Mouse (Mus musculus): ENCODE measurements around the gene Arid2. TPM values are rescaled to one million over a fixed set of nuclear protein-coding genes. Genes with fewer than 3 reads are reported as not detected.

Gene Arid2
- total and polyA plus RNA-seq, 3 experiments, result 8.0 to 21.1 (median 20.1) TPM

GRCm38 (mm10) chr15:96376214-96376613, 88.9 kb downstream of the Arid2 start:
- H3K4me3 ChIP-seq, result no peak overlapping the region
- no peaks in the 10 kb centered on the region for H3K36me3 ChIP-seq (ENCODE audit: control insufficient read depth, insufficient read depth, low read length)
- H3K27ac ChIP-seq, result no peak overlapping the region
- H3K9ac ChIP-seq (ENCODE audit: low read depth, low read length), result no peak overlapping the region
- no peaks in the 10 kb centered on the region for H3K4me1 ChIP-seq (ENCODE audit: control insufficient read depth, insufficient read depth, low read length)
- H3K27me3 ChIP-seq (ENCODE audit: control insufficient read depth, insufficient read depth, low read length), result no peaks in the 10 kb centered on the region
- intact Hi-C loops (cut with DNase I), result loop anchor here (10.0 kb wide), 1 partner anchor 611 kb away; no protein-coding TSS in a partner anchor
- 94% methylated on average over 2 of the region's 2 CpGs for WGBS
- no peak for DNase-seq
- no peak for TF ChIP-seq EP300 (IDR thresholded peaks at IDR 0.05; ENCODE audit: insufficient read depth, low read depth, low read length)
- no peak for TF ChIP-seq POLR2A (IDR thresholded peaks at IDR 0.05; ENCODE audit: insufficient read depth, low read depth, low read length)
- no peak for TF ChIP-seq CTCF (IDR thresholded peaks at IDR 0.05)
- H3K79me2 ChIP-seq (replicated peaks; ENCODE audit: control insufficient read depth, insufficient read depth, low read length), result no peaks in the 10 kb centered on the region

GRCm38 (mm10) chr15:96377263-96377662, 89.9 kb downstream of the Arid2 start:
- H3K9ac ChIP-seq (ENCODE audit: low read depth, low read length), result no peak overlapping the region
- H3K4me3 ChIP-seq, result no peak overlapping the region
- WGBS, result 48% methylated on average over 5 of the region's 5 CpGs
- H3K4me1 ChIP-seq (ENCODE audit: control insufficient read depth, insufficient read depth, low read length), result no peaks in the 10 kb centered on the region
- intact Hi-C loops (cut with DNase I), result loop anchor here (10.0 kb wide), 1 partner anchor 612 kb away; no protein-coding TSS in a partner anchor
- DNase-seq, result peak; percentile 40 to 49
- no peaks in the 10 kb centered on the region for H3K27me3 ChIP-seq (ENCODE audit: control insufficient read depth, insufficient read depth, low read length)
- peak overlapping the region; percentile 17; the same call in 1 of the 2 replicates for H3K27ac ChIP-seq
- no peaks in the 10 kb centered on the region for H3K36me3 ChIP-seq (ENCODE audit: control insufficient read depth, insufficient read depth, low read length)
- no peaks in the 10 kb centered on the region for H3K79me2 ChIP-seq (replicated peaks; ENCODE audit: control insufficient read depth, insufficient read depth, low read length)
- TF ChIP-seq POLR2A (IDR thresholded peaks at IDR 0.05; ENCODE audit: insufficient read depth, low read depth, low read length) (no peak), CTCF (IDR thresholded peaks at IDR 0.05) (no peak), EP300 (IDR thresholded peaks at IDR 0.05; ENCODE audit: insufficient read depth, low read depth, low read length) (no peak)

- intact Hi-C loops (cut with DNase I), result loop anchor here (10.0 kb wide), 1 partner anchor 613 kb away; no protein-coding TSS in a partner anchor
- H3K4me1 ChIP-seq (ENCODE audit: control insufficient read depth, insufficient read depth, low read length), result no peaks in the 10 kb centered on the region
- DNase-seq, result peak in 1 of 2 experiments; percentile 36
- H3K79me2 ChIP-seq (replicated peaks; ENCODE audit: control insufficient read depth, insufficient read depth, low read length), result no peaks in the 10 kb centered on the region
- TF ChIP-seq CTCF (IDR thresholded peaks at IDR 0.05) (no peak), POLR2A (IDR thresholded peaks at IDR 0.05; ENCODE audit: insufficient read depth, low read depth, low read length) (no peak), EP300 (IDR thresholded peaks at IDR 0.05; ENCODE audit: insufficient read depth, low read depth, low read length) (no peak)
- peak overlapping the region; percentile 17; the same call in 1 of the 2 replicates for H3K27ac ChIP-seq
- H3K4me3 ChIP-seq, result no peak overlapping the region
- H3K9ac ChIP-seq (ENCODE audit: low read depth, low read length), result no peak overlapping the region
- no peaks in the 10 kb centered on the region for H3K27me3 ChIP-seq (ENCODE audit: control insufficient read depth, insufficient read depth, low read length)
- WGBS, result 65% methylated on average over 7 of the region's 7 CpGs
- H3K36me3 ChIP-seq (ENCODE audit: control insufficient read depth, insufficient read depth, low read length), result no peaks in the 10 kb centered on the region
Measured at GRCm38 (mm10) chr15:96377701-96378100, 90.4 kb downstream of the Arid2 start.

GRCm38 (mm10) chr15:96382223-96382622, 94.9 kb downstream of the Arid2 start:
- no peaks in the 10 kb centered on the region for H3K27me3 ChIP-seq (ENCODE audit: control insufficient read depth, insufficient read depth, low read length)
- H3K36me3 ChIP-seq (ENCODE audit: control insufficient read depth, insufficient read depth, low read length), result no peaks in the 10 kb centered on the region
- no peak overlapping the region for H3K27ac ChIP-seq
- 88% methylated on average over 11 of the region's 11 CpGs for WGBS
- TF ChIP-seq EP300 (IDR thresholded peaks at IDR 0.05; ENCODE audit: insufficient read depth, low read depth, low read length) (no peak), POLR2A (IDR thresholded peaks at IDR 0.05; ENCODE audit: insufficient read depth, low read depth, low read length) (no peak), CTCF (IDR thresholded peaks at IDR 0.05) (no peak)
- no peak for DNase-seq
- H3K4me1 ChIP-seq (ENCODE audit: control insufficient read depth, insufficient read depth, low read length), result no peaks in the 10 kb centered on the region
- H3K79me2 ChIP-seq (replicated peaks; ENCODE audit: control insufficient read depth, insufficient read depth, low read length), result no peaks in the 10 kb centered on the region
- no peak overlapping the region for H3K9ac ChIP-seq (ENCODE audit: low read depth, low read length)
- intact Hi-C loops (cut with DNase I), result no loop called here
- H3K4me3 ChIP-seq, result no peak overlapping the region

- Histone ChIP-seq H3K36me3 (ENCODE audit: control insufficient read depth, insufficient read depth, low read length) (no peaks in the 10 kb centered on the region), H3K79me2 (replicated peaks; ENCODE audit: control insufficient read depth, insufficient read depth, low read length) (no peaks in the 10 kb centered on the region), H3K27ac (no peak overlapping the region), H3K4me3 (no peak overlapping the region), H3K4me1 (ENCODE audit: control insufficient read depth, insufficient read depth, low read length) (no peaks in the 10 kb centered on the region), H3K9ac (ENCODE audit: low read depth, low read length) (no peak overlapping the region), H3K27me3 (ENCODE audit: control insufficient read depth, insufficient read depth, low read length) (no peaks in the 10 kb centered on the region)
- TF ChIP-seq EP300 (IDR thresholded peaks at IDR 0.05; ENCODE audit: insufficient read depth, low read depth, low read length), result no peak
- TF ChIP-seq CTCF (IDR thresholded peaks at IDR 0.05), result no peak
- no peak for TF ChIP-seq POLR2A (IDR thresholded peaks at IDR 0.05; ENCODE audit: insufficient read depth, low read depth, low read length)
- WGBS, result 89% methylated on average over 1 of the region's 1 CpGs
- no peak for DNase-seq
- intact Hi-C loops (cut with DNase I), result no loop called here
Measured at GRCm38 (mm10) chr15:96388565-96388964, 101.2 kb downstream of the Arid2 start.

GRCm38 (mm10) chr15:96392878-96393277, 105.6 kb downstream of the Arid2 start:
- H3K4me3 ChIP-seq, result no peak overlapping the region
- TF ChIP-seq CTCF (IDR thresholded peaks at IDR 0.05), result peak; percentile 36
- no peak for TF ChIP-seq EP300 (IDR thresholded peaks at IDR 0.05; ENCODE audit: insufficient read depth, low read depth, low read length)
- TF ChIP-seq POLR2A (IDR thresholded peaks at IDR 0.05; ENCODE audit: insufficient read depth, low read depth, low read length), result no peak
- no peaks in the 10 kb centered on the region; the same call in 1 of the 2 replicates for H3K36me3 ChIP-seq (ENCODE audit: control insufficient read depth, insufficient read depth, low read length)
- WGBS, result 89% methylated on average over 3 of the region's 3 CpGs
- H3K9ac ChIP-seq (ENCODE audit: low read depth, low read length), result no peak overlapping the region
- no peaks in the 10 kb centered on the region for H3K4me1 ChIP-seq (ENCODE audit: control insufficient read depth, insufficient read depth, low read length)
- intact Hi-C loops (cut with DNase I), result no loop called here
- H3K27ac ChIP-seq, result no peak overlapping the region
- no peak for DNase-seq
- H3K79me2 ChIP-seq (replicated peaks; ENCODE audit: control insufficient read depth, insufficient read depth, low read length), result no peaks in the 10 kb centered on the region
- H3K27me3 ChIP-seq (ENCODE audit: control insufficient read depth, insufficient read depth, low read length), result no peaks in the 10 kb centered on the region

All from heart, adult 2 months (tissue).